Mouse (Mus musculus): ENCODE data around the gene Wasf2. TPM values are rescaled to one million over a fixed set of nuclear protein-coding genes. Genes with fewer than 3 reads are reported as not detected.

The Wasf2 gene
- polyA plus RNA-seq, 1 experiment = 97.6 TPM

GRCm38 (mm10) chr4:133118775-133119375, 11.4 kb upstream of the Wasf2 start:
- Histone ChIP-seq H3K27me3 (ENCODE audit: control insufficient read depth, insufficient read depth, low read length) (no peaks in the 10 kb centered on the region), H3K36me3 (ENCODE audit: control insufficient read depth, insufficient read depth, low read length) (no peaks in the 10 kb centered on the region), H3K4me1 (ENCODE audit: control insufficient read depth, insufficient read depth, insufficient read length, low read length) (peaks cover 19% of the 10 kb centered on the region), H3K4me3 (ENCODE audit: low read depth, low read length) (no peak overlapping the region), H3K27ac (ENCODE audit: insufficient read depth, low read depth, low read length) (no peak overlapping the region)
- 63% methylated on average over 6 of the region's 6 CpGs for WGBS
- TF ChIP-seq CTCF (IDR thresholded peaks at IDR 0.05; ENCODE audit: extremely low read depth, insufficient read length, insufficient replicate concordance, low read depth, low read length) (no peak), POLR2A (IDR thresholded peaks at IDR 0.05; ENCODE audit: low read depth, low read length) (no peak)

DNA sequence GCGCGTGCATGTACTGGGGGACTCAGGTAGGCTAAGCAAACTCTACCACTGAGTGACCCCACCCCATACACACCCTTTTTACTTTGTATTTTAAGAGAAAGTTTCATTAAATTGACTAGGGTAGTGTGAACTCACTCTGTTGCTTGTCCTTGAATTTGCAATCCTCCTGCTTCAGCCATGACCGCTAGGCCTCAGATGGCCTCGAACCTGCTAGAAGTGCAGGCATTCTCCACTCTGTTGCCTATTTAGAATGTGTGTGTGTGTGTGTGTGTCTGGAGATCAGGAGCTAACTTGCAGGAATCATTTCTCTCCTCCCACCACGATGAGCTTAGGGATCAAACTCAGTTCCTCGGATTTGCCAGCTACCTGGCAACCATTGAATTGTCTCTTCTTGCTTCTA, 10.7 kb upstream of the Wasf2 start:
- H3K4me3 ChIP-seq (ENCODE audit: low read depth, low read length) = no peak overlapping the region
- 89% methylated on average over 6 of the region's 6 CpGs for WGBS
- H3K27me3 ChIP-seq (ENCODE audit: control insufficient read depth, insufficient read depth, low read length) = no peaks in the 10 kb centered on the region
- no peak for TF ChIP-seq POLR2A (IDR thresholded peaks at IDR 0.05; ENCODE audit: low read depth, low read length)
- no peak for TF ChIP-seq CTCF (IDR thresholded peaks at IDR 0.05; ENCODE audit: extremely low read depth, insufficient read length, insufficient replicate concordance, low read depth, low read length)
- H3K27ac ChIP-seq (ENCODE audit: insufficient read depth, low read depth, low read length) = no peak overlapping the region
- no peaks in the 10 kb centered on the region for H3K36me3 ChIP-seq (ENCODE audit: control insufficient read depth, insufficient read depth, low read length)
- H3K4me1 ChIP-seq (ENCODE audit: control insufficient read depth, insufficient read depth, insufficient read length, low read length) = peaks cover 19% of the 10 kb centered on the region

DNA sequence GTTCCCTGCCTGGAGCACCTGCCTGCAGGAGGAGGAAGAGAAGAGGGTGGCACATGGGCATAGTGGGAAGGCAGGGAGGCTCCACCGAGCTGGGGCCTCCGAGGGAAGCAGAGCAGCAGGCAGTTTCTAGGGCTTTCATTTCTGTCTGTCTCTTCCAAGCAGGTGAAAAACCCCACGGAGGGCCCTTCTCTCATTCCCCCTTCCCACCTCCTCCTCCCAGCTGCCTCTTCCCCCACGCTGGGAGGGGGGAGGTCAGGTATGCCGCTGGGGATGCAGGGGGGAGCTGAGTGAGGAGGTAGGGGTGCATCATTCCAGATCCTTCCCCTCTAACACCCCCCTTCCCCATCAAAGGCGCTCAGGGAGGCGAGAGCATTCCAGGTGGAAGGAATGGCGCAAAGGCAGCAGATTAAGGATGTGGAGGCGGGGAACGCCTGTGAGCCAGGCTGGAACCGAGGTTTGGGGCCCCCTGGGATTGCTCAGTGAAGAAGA, 9.4 kb upstream of the Wasf2 start:
- no peaks in the 10 kb centered on the region for H3K36me3 ChIP-seq (ENCODE audit: control insufficient read depth, insufficient read depth, low read length)
- 0 out of 2 replicates have a peak overlapping the region, but pooled peaks have one; percentile 61 for H3K27ac ChIP-seq (ENCODE audit: insufficient read depth, low read depth, low read length)
- no peak overlapping the region for H3K4me3 ChIP-seq (ENCODE audit: low read depth, low read length)
- no peak for TF ChIP-seq POLR2A (IDR thresholded peaks at IDR 0.05; ENCODE audit: low read depth, low read length)
- no peak for TF ChIP-seq CTCF (IDR thresholded peaks at IDR 0.05; ENCODE audit: extremely low read depth, insufficient read length, insufficient replicate concordance, low read depth, low read length)
- H3K4me1 ChIP-seq (ENCODE audit: control insufficient read depth, insufficient read depth, insufficient read length, low read length) = peaks cover 19% of the 10 kb centered on the region
- H3K27me3 ChIP-seq (ENCODE audit: control insufficient read depth, insufficient read depth, low read length) = no peaks in the 10 kb centered on the region
- WGBS = 54% methylated on average over 11 of the region's 11 CpGs

DNA sequence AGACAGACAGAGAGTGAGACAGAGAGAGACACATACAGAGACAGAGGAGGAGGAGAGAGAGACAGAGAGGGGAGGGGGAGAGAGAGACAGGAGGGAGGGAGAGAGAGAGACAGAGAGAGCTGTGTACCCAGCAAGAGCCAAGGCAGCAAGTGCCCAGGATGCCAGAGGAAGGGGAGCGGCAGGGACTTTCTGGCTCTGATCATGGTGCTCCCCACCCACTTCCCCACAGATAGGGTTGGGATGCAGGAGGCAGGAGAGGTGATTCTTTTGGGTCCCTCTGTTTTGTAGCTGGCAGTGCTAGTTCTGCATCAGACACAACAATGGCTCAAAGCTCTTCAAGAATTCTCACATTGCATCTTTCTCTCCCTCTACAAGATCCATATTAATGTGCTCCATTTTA, 8.9 kb upstream of the Wasf2 start:
- 89% methylated on average over 1 of the region's 1 CpGs for WGBS
- peak overlapping the region; percentile 61; the same call in 1 of the 2 replicates for H3K27ac ChIP-seq (ENCODE audit: insufficient read depth, low read depth, low read length)
- H3K27me3 ChIP-seq (ENCODE audit: control insufficient read depth, insufficient read depth, low read length) = no peaks in the 10 kb centered on the region

DNA sequence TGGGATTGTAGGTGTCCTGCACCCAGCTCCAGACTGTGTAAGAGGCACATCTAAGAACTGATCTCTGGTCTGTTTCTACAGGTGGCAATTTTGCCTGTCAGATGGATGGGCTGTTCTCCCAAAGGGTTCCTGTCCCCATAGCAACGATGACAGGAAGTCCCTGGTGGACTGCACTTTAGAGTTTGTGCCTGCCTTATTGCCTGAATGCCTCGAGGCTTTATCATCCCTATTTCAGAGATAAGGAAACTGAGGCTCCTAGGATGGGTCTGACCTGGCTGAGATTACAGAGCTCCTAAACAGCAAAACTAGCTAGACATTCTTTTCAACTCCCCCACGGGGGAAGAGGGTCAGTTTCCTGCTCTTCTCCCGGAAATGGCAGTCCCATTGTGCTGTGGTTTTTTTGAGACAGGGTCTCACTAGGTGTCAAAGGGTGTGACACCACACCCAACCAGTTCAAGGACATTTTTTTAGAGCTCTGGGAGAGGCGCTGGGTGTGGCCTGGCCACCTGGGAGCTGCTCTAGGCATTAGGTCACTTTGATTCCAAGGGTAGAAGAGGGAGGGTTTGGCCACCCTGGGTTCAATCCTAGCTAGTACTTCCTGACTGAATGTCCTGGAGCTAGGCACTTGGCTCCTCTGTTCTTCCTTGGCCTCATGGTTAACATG, 8.2 kb upstream of the Wasf2 start:
- H3K27me3 ChIP-seq (ENCODE audit: control insufficient read depth, insufficient read depth, low read length) = no peaks in the 10 kb centered on the region
- peak overlapping the region; percentile 87 for H3K27ac ChIP-seq (ENCODE audit: insufficient read depth, low read depth, low read length)
- WGBS = 14% methylated on average over 5 of the region's 5 CpGs
- TF ChIP-seq POLR2A (IDR thresholded peaks at IDR 0.05; ENCODE audit: low read depth, low read length) = no peak
- no peak for TF ChIP-seq CTCF (IDR thresholded peaks at IDR 0.05; ENCODE audit: extremely low read depth, insufficient read length, insufficient replicate concordance, low read depth, low read length)
- H3K36me3 ChIP-seq (ENCODE audit: control insufficient read depth, insufficient read depth, low read length) = no peaks in the 10 kb centered on the region
- H3K4me3 ChIP-seq (ENCODE audit: low read depth, low read length) = no peak overlapping the region
- peaks cover 19% of the 10 kb centered on the region for H3K4me1 ChIP-seq (ENCODE audit: control insufficient read depth, insufficient read depth, insufficient read length, low read length)

More for the DNA sequence above, 8.9 kb upstream of the Wasf2 start:
- no peak for TF ChIP-seq CTCF (IDR thresholded peaks at IDR 0.05; ENCODE audit: extremely low read depth, insufficient read length, insufficient replicate concordance, low read depth, low read length)
- no peak for TF ChIP-seq POLR2A (IDR thresholded peaks at IDR 0.05; ENCODE audit: low read depth, low read length)
- no peaks in the 10 kb centered on the region for H3K36me3 ChIP-seq (ENCODE audit: control insufficient read depth, insufficient read depth, low read length)
- H3K4me1 ChIP-seq (ENCODE audit: control insufficient read depth, insufficient read depth, insufficient read length, low read length) = peaks cover 19% of the 10 kb centered on the region
- no peak overlapping the region for H3K4me3 ChIP-seq (ENCODE audit: low read depth, low read length)

DNA sequence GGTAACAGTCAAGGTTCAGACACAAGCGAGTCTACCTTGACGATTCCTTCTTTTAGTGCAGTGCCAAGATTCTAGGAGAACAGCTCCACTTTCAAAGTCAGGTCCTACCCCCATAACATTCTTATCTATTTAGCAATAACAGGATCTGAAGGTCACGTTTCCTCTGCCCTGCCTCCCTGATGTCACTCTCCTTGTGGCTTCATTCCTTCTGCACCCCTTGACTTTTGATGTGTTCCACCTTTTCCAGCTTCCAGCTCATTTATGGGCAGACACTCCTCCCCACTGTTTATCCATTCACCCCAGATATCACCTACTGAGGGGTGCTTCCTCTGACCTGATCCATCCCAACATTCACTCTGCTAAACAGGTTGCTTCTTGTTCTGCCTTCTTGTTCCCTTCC, 3.2 kb upstream of the Wasf2 start:
- Histone ChIP-seq H3K4me3 (ENCODE audit: low read depth, low read length) (no peak overlapping the region), H3K36me3 (ENCODE audit: control insufficient read depth, insufficient read depth, low read length) (no peaks in the 10 kb centered on the region), H3K27me3 (ENCODE audit: control insufficient read depth, insufficient read depth, low read length) (no peaks in the 10 kb centered on the region), H3K4me1 (ENCODE audit: control insufficient read depth, insufficient read depth, insufficient read length, low read length) (peaks cover 11% of the 10 kb centered on the region; the same call in 1 of the 2 replicates), H3K27ac (ENCODE audit: insufficient read depth, low read depth, low read length) (peak overlapping the region; percentile 32)
- no peak for TF ChIP-seq POLR2A (IDR thresholded peaks at IDR 0.05; ENCODE audit: low read depth, low read length)
- TF ChIP-seq CTCF (IDR thresholded peaks at IDR 0.05; ENCODE audit: extremely low read depth, insufficient read length, insufficient replicate concordance, low read depth, low read length) = no peak
- whole genome bisulfite sequencing = 27% methylated on average over 3 of the region's 3 CpGs

DNA sequence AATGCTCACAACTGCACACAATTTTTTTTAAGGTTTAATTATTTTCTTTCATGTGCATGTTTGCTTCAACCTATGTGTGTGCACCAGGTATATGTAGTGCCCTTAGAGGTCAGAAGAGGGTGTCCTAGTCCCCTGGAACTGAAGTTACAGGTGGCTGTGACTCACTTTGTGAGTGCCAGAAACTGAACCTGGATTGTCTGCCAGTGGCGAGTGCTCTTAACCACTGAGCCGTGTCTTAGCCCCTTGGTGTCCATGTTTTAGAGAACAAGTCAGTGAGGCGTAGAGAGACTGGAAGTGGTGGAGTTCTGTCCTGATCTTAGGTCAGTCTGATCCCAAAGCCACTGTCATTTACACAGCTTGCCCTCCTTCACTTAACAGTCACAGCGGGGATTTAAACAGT, 2.4 kb upstream of the Wasf2 start:
- Histone ChIP-seq H3K4me1 (ENCODE audit: control insufficient read depth, insufficient read depth, insufficient read length, low read length) (peaks cover 8% of the 10 kb centered on the region; the same call in 1 of the 2 replicates), H3K36me3 (ENCODE audit: control insufficient read depth, insufficient read depth, low read length) (no peaks in the 10 kb centered on the region), H3K27me3 (ENCODE audit: control insufficient read depth, insufficient read depth, low read length) (no peaks in the 10 kb centered on the region), H3K4me3 (ENCODE audit: low read depth, low read length) (no peak overlapping the region), H3K27ac (ENCODE audit: insufficient read depth, low read depth, low read length) (no peak overlapping the region)
- WGBS = 81% methylated on average over 4 of the region's 4 CpGs
- TF ChIP-seq CTCF (IDR thresholded peaks at IDR 0.05; ENCODE audit: extremely low read depth, insufficient read length, insufficient replicate concordance, low read depth, low read length) = no peak
- no peak for TF ChIP-seq POLR2A (IDR thresholded peaks at IDR 0.05; ENCODE audit: low read depth, low read length)

Data from small intestine, adult 2 months (tissue).